Mouse (Mus musculus) hematopoietic stem cell, adult 5-6 weeks (primary cell): Measurements from ENCODE around the gene Calr. TPM values are rescaled to one million over a fixed set of nuclear protein-coding genes. Genes with fewer than 3 reads are reported as not detected.

Source experiments
- ATAC-seq, 2 experiments: fragments of 125-278 bp in 1 of 2; replicated peaks in 1 of 2; 2 replicates each; pipeline ENCODE4 v1.8.0; 2016 to 2017; ENCODE audit warnings: inconsistent platforms in 2 of 2, mild to moderate bottlenecking in 2 of 2, moderate number of reproducible peaks in 2 of 2, low read depth in 1 of 2, moderate TSS enrichment in 1 of 2; ENCODE audit not compliant: low FRiP score in 2 of 2, poor library complexity in 2 of 2, severe bottlenecking in 2 of 2, insufficient read depth in 1 of 2, low TSS enrichment in 1 of 2
- total RNA-seq: library from RNA; stranded (forward); fragments of 172-1452, 232-1000 nt; gene quantifications from 2 replicates; pipeline ENCODE4 v1.2.3, GENCODE M21; 2017

Gene Calr
- 1,472 and 1,879 TPM in 2 replicates for total RNA-seq

GRCm38 (mm10) chr8:84846722-84847572 is at the start of gene Calr:
Gene Calr, minus strand, starts transcription at chr8:84846934.
- ATAC-seq = peak; percentile 92 to 93

GRCm38 (mm10) chr8:84895963-84896362 is 49.2 kb upstream of the Calr start:
- no peak for ATAC-seq

- peak; percentile 99 to 100 for ATAC-seq
Measured at GRCm38 (mm10) chr8:84893709-84894134, 47.0 kb upstream of the Calr start, which contains the start of gene Gcdh. Gene Gcdh, minus strand, starts transcription at chr8:84893921.

GRCm38 (mm10) chr8:84892993-84893708 is 46.4 kb upstream of the Calr start:
- no peak for ATAC-seq

GRCm38 (mm10) chr8:84889141-84889540 is 42.4 kb upstream of the Calr start:
- ATAC-seq = no peak

- no peak for ATAC-seq
Measured at GRCm38 (mm10) chr8:84888280-84888679, 41.5 kb upstream of the Calr start.

- no peak for ATAC-seq
Measured at GRCm38 (mm10) chr8:84884728-84885127, 38.0 kb upstream of the Calr start.

GRCm38 (mm10) chr8:84878915-84879314 is 32.2 kb upstream of the Calr start:
- ATAC-seq = no peak

- ATAC-seq = no peak
Measured at GRCm38 (mm10) chr8:84877297-84878035, 30.7 kb upstream of the Calr start.

GRCm38 (mm10) chr8:84874339-84874738 is 27.6 kb upstream of the Calr start:
- no peak for ATAC-seq

GRCm38 (mm10) chr8:84873016-84873415 is 26.3 kb upstream of the Calr start:
- ATAC-seq = no peak

GRCm38 (mm10) chr8:84872309-84872965 is 25.7 kb upstream of the Calr start:
- peak; percentile 4 to 33; a peak in 2 of 4 replicates for ATAC-seq

- ATAC-seq = peak; percentile 74 to 77
Measured at GRCm38 (mm10) chr8:84871376-84872308, 24.9 kb upstream of the Calr start, which contains the start of gene Syce2. Gene Syce2, plus strand, starts transcription at chr8:84872111.

- ATAC-seq = peak; percentile 96
Measured at GRCm38 (mm10) chr8:84856864-84857441, 10.2 kb upstream of the Calr start, which contains the start of gene Farsa. Gene Farsa, plus strand, starts transcription at chr8:84856989.

GRCm38 (mm10) chr8:84856434-84856833 is 9.7 kb upstream of the Calr start:
- no peak for ATAC-seq
